Mouse (Mus musculus) embryonic facial prominence, embryonic 14.5 days (tissue): ENCODE measurements around the gene 6430550D23Rik. TPM values are rescaled to one million over a fixed set of nuclear protein-coding genes. Genes with fewer than 3 reads are reported as not detected.
"Not testable (repeated sequence)": the region's sequence is repeated elsewhere in the genome, so short reads cannot be mapped to it uniquely, and the experiment has no call there.

Experiments used
- ATAC-seq: fragments of 200-750 bp; cut with Nextera tagmentation; 2 replicates; pipeline ENCODE4 v1.8.0; 2017; ENCODE audit warnings: low read depth, moderate number of reproducible peaks, moderate TSS enrichment
- DNase-seq: peaks from one replicate; pipeline ENCODE4 v3.0.0-alpha.2; 2015; ENCODE audit warnings: low spot score
- H3K27ac ChIP-seq: fragments of 300-500 bp; sonication (generic); replicated peaks from 2 replicates; pipeline ENCODE4 v1.5.1; 2014; ENCODE audit warnings: low read depth, mild to moderate bottlenecking, low read length, moderate library complexity
- H3K27me3 ChIP-seq: fragments of 300-500 bp; sonication (generic); replicated peaks from 2 replicates; pipeline ENCODE4 v1.6.1; 2014; ENCODE audit warnings: low read length; ENCODE audit not compliant: control insufficient read depth, insufficient read depth
- H3K36me3 ChIP-seq: fragments of 300-500 bp; sonication (generic); 2 replicates; pipeline ENCODE4 v1.6.1; 2014; ENCODE audit warnings: low read length, mixed read lengths; ENCODE audit not compliant: control insufficient read depth, insufficient read depth
- H3K4me1 ChIP-seq: fragments of 300-500 bp; sonication (generic); 2 replicates; pipeline ENCODE4 v1.6.1; 2014; ENCODE audit warnings: antibody characterized with exemption, low read length; ENCODE audit not compliant: control insufficient read depth, insufficient read depth
- H3K4me2 ChIP-seq: fragments of 300-500 bp; sonication (generic); 2 replicates; pipeline ENCODE4 v1.6.1; 2014; ENCODE audit warnings: low read depth, mild to moderate bottlenecking, low read length, moderate library complexity, mixed read lengths
- H3K4me3 ChIP-seq: fragments of 300-500 bp; sonication (generic); 2 replicates; pipeline ENCODE4 v1.5.1; 2014; ENCODE audit warnings: low read depth, mild to moderate bottlenecking, low read length
- H3K9ac ChIP-seq: fragments of 300-500 bp; sonication (generic); 2 replicates; pipeline ENCODE4 v1.6.1; 2014; ENCODE audit warnings: low read depth, mild to moderate bottlenecking, low read length, moderate library complexity, mixed read lengths
- H3K9me3 ChIP-seq: fragments of 300-500 bp; sonication (generic); 2 replicates; pipeline ENCODE4 v1.6.1; 2016; ENCODE audit warnings: low read length; ENCODE audit not compliant: control insufficient read depth
- WGBS: fragments of 180-500 bp; shearing (Covaris S2); extraction: QIAGEN DNeasy Blood & Tissue Kit; methylation state at CpG from one replicate; pipeline ENCODE4 v1.1.7; 2014; 5-methylcytosine and 5-hydroxymethylcytosine counted together
- polyA plus RNA-seq: library from polyadenylated mRNA; unstranded; fragments of >200 nt; fragmentation: Nextera tagmentation; extraction: Ambion mirVana; gene quantifications from 2 replicates; pipeline ENCODE4 v1.2.1, GENCODE M21; 2014

Gene 6430550D23Rik
- polyA plus RNA-seq, 1 experiment from 2014 or later, result 1.4 TPM

DNA sequence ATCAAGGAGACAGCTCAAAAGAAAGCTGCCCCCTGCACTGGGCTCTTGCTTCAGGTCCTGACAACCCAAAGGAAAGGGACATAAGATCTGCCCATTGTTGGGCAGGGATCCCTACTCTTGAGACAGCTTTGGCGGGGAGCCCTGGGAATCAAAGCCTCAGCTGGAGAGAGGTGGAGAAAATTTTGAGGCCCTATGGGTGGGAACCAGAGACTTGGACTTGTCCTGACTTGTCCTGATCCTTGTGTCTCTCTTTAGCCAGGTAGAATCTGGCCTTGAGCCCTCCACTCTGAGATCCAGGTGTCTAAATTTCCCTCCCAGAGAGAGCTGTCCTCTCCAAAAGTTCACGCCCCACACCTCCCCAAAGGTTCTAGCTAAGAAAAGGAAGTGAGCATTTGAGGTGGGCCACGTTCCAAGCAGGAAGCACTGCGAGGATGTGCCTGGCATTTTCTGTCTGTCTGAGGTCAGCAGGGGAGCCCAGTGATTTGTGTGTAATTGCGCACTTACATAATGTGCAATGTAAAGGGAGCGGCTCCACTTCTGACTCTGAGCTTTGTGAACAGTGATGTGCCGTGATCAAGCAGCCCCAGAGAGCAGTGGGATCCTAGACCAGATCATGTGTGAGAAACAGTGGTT is 67.8 kb downstream of the 6430550D23Rik start:
- H3K27ac ChIP-seq, result no peak overlapping the region
- DNase-seq (peak; percentile 16), ATAC-seq (peak; percentile 45; the same call in 1 of the 2 replicates)
- WGBS, result 68% methylated on average over 7 of the region's 7 CpGs
- no peak overlapping the region for H3K4me2 ChIP-seq
- H3K9ac ChIP-seq, result no peak overlapping the region
- no peaks in the 10 kb centered on the region for H3K36me3 ChIP-seq
- peaks cover 15% of the 10 kb centered on the region for H3K4me1 ChIP-seq
- no peaks in the 10 kb centered on the region for H3K27me3 ChIP-seq
- H3K9me3 ChIP-seq, result no peaks in the 10 kb centered on the region
- H3K4me3 ChIP-seq, result no peak overlapping the region

DNA sequence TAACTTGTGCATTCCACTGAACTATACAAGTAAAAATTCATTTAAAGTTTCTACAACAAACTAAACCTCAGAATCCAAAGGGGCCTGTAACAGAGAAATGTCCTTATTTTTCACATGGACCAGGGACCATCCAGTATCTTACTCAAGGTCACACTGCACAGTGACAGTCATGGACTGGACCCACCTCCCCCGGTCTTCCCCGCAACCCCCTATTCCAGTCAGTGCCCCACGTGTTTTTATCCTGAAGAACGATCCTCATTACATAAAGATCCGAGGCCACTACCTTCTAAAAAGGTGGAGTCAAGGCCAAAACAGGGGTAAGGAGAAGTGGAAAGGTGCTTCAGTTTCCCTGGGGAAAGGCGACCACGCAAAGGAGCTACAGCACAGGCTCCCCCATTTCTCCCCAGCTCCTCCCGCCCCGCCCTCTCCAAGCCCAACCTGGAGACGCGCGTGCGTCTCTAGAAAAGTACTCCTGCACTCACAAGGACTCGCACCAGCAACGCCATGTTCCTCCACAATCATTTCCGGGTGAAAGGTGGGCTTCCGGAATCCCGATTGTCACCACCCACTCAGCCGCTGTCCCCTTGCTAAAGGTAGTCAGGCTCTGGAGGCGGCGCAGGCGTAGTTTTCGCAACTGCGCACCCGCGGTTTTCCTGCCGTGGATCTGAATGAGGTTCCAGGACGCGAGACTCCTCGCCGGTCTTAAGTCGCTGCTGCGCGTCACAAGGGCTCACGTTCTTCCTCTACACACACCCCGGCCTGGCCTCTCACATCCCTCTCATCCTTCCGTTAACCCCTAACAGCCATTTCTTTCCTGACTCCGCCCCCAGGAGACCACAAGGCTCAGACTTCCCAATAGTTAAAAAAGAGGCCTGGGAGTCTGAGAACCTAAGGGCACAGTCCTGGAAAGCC is 78.0 kb downstream of the 6430550D23Rik start, which contains the start of gene Uqcc1:
Gene Uqcc1 (minus strand): TSS at position 780 of the 912 bp plus-strand sequence.
- 0 out of 2 replicates have a peak, but pooled peaks cover 3% of the 10 kb centered on the region for H3K9me3 ChIP-seq
- under 1% methylated on average over 38 of the region's 38 CpGs for WGBS
- H3K27ac ChIP-seq, result peak within 1 kb of the TSS; percentile 94
- H3K4me3 ChIP-seq, result peak within 1 kb of the TSS; percentile 72
- no peaks in the 10 kb centered on the region for H3K27me3 ChIP-seq
- DNase-seq, result peak; percentile 97
- no peaks in the 10 kb centered on the region for H3K36me3 ChIP-seq
- H3K9ac ChIP-seq, result peak within 1 kb of the TSS; percentile 75
- ATAC-seq, result peak; percentile 96
- H3K4me2 ChIP-seq, result peak within 1 kb of the TSS; percentile 82
- H3K4me1 ChIP-seq, result peaks cover 12% of the 10 kb centered on the region

GRCm38 (mm10) chr2:155928711-155929345 is 78.9 kb downstream of the 6430550D23Rik start:
- Histone ChIP-seq H3K9ac (peak overlapping the region; percentile 75), H3K27me3 (no peaks in the 10 kb centered on the region), H3K9me3 (0 out of 2 replicates have a peak, but pooled peaks cover 3% of the 10 kb centered on the region), H3K4me1 (peaks cover 12% of the 10 kb centered on the region), H3K4me2 (peak overlapping the region; percentile 82), H3K27ac (peak overlapping the region; percentile 94), H3K36me3 (peaks cover 5% of the 10 kb centered on the region; the same call in 1 of the 2 replicates), H3K4me3 (peak overlapping the region; percentile 72)
- WGBS, result 60% methylated on average over 7 of the region's 7 CpGs
- ATAC-seq (no peak), DNase-seq (peak; percentile 45)

DNA sequence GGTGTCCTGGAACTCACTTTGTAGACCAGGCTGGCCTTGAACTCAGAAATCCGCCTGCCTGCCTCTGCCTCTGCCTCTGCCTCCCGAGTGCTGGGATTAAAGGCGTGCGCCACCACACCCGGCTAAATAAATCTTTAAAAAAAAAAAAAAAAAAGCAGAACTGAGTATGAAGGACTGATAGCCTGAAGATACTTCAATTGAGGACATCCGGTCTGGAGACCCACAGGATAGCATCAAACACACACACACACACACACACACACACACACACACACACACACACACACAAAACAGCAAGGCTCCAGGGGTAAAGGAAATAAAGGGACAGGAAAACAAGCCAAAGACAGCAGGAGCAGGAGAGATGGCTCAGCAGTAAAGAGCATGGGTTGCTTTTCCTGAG is 82.6 kb downstream of the 6430550D23Rik start:
- not testable (repeated sequence) for H3K4me1 ChIP-seq, DNase-seq, ATAC-seq, H3K4me2 ChIP-seq, H3K27me3 ChIP-seq, H3K4me3 ChIP-seq, H3K27ac ChIP-seq, H3K9ac ChIP-seq, H3K9me3 ChIP-seq
- peaks cover 13% of the 10 kb centered on the region for H3K36me3 ChIP-seq
- WGBS, result 91% methylated on average over 6 of the region's 6 CpGs

Other genes starting within 250 kb of the 6430550D23Rik start
- gene Mmp24, start 232.6 kb downstream of the 6430550D23Rik start, polyA plus RNA-seq, result 0.51 TPM in 2 replicates
- gene BC029722, start 188.6 kb downstream of the 6430550D23Rik start, polyA plus RNA-seq, result 10.8 and 12.2 TPM in 2 replicates
- 151 and 162 TPM in 2 replicates for gene Eif6, start 181.1 kb downstream of the 6430550D23Rik start, polyA plus RNA-seq
- 0.74 and 1.1 TPM in 2 replicates for gene Fam83c, start 173.1 kb downstream of the 6430550D23Rik start, polyA plus RNA-seq
- gene Uqcc1, start 77.7 kb downstream of the 6430550D23Rik start, polyA plus RNA-seq, result 58.3 and 65.9 TPM in 2 replicates
- gene Gm15557, start 67.2 kb downstream of the 6430550D23Rik start, polyA plus RNA-seq, result not detected in 2 replicates
- gene Gdf5, start 62.6 kb downstream of the 6430550D23Rik start, polyA plus RNA-seq, result 3.3 and 3.8 TPM in 2 replicates
- gene Cep250, start 51.5 kb downstream of the 6430550D23Rik start, polyA plus RNA-seq, result 17.6 TPM in 2 replicates
- 235 and 269 TPM in 2 replicates for gene Ergic3, start 68 bp upstream of the 6430550D23Rik start, polyA plus RNA-seq
- gene Fer1l4, start 45.0 kb upstream of the 6430550D23Rik start, polyA plus RNA-seq, result not detected in 2 replicates
- gene Spag4, start 57.2 kb upstream of the 6430550D23Rik start, polyA plus RNA-seq, result 2.3 and 3.1 TPM in 2 replicates
- gene Cpne1, start 104.0 kb upstream of the 6430550D23Rik start, polyA plus RNA-seq, result 34.3 and 35.4 TPM in 2 replicates
- 26.2 and 27.7 TPM in 2 replicates for gene Rbm12, start 104.0 kb upstream of the 6430550D23Rik start, polyA plus RNA-seq
- gene Gm28036, start 119.1 kb upstream of the 6430550D23Rik start, polyA plus RNA-seq, result 10.6 and 15.7 TPM in 2 replicates
- 411 and 416 TPM in 2 replicates for gene Romo1, start 136.1 kb upstream of the 6430550D23Rik start, polyA plus RNA-seq
- 36.0 and 40.8 TPM in 2 replicates for gene Nfs1, start 136.2 kb upstream of the 6430550D23Rik start, polyA plus RNA-seq
- 561 and 619 TPM in 2 replicates for gene Rbm39, start 172.3 kb upstream of the 6430550D23Rik start, polyA plus RNA-seq
- 69.8 and 76.1 TPM in 2 replicates for gene Phf20, start 188.5 kb upstream of the 6430550D23Rik start, polyA plus RNA-seq